Mouse (Mus musculus): Measurements from ENCODE around the gene Gm20388. TPM values are rescaled to one million over a fixed set of nuclear protein-coding genes. Genes with fewer than 3 reads are reported as not detected.
A peak's percentile ranks its signal among the peaks of the same experiment; 100 is the strongest.

Gm20388 gene
- polyA plus RNA-seq, 1 experiment, result 59.3 TPM

GRCm38 (mm10) chr8:121806126-121806525 is 1895.5 kb downstream of the Gm20388 start:
- TF ChIP-seq POLR2A (IDR thresholded peaks at IDR 0.05; ENCODE audit: borderline replicate concordance, extremely low read depth, insufficient read depth, insufficient read length, poor library complexity, severe bottlenecking) (no peak), CTCF (IDR thresholded peaks at IDR 0.05; ENCODE audit: borderline replicate concordance, extremely low read depth, insufficient read depth, insufficient read length) (no peak)
- DNase-seq (ENCODE audit: low read depth), result no peak

DNA sequence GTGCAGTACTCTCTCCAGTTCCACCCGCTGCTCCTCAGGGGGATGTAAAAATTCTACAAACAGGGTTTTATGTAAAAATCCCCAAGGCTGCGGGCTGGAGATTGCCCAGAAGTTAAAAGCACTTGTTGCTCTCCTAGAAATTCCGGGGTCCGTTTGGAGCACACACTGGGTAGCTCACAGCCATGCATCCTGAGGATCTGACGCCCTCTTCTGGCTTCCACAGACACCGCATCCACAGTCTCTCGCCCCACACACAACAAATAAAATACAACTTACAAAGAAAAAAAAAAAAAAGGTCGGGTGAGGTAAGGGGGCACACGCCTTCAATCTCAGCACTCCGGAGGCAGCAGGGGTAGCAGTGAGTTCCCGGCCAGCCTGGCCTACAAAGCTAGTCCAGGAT is 1897.4 kb downstream of the Gm20388 start:
- TF ChIP-seq POLR2A (IDR thresholded peaks at IDR 0.05; ENCODE audit: borderline replicate concordance, extremely low read depth, insufficient read depth, insufficient read length, poor library complexity, severe bottlenecking) (no peak), CTCF (IDR thresholded peaks at IDR 0.05; ENCODE audit: borderline replicate concordance, extremely low read depth, insufficient read depth, insufficient read length) (0 out of 2 replicates have a peak, but pooled peaks have one; percentile 23)
- DNase-seq (ENCODE audit: low read depth), result no peak

DNA sequence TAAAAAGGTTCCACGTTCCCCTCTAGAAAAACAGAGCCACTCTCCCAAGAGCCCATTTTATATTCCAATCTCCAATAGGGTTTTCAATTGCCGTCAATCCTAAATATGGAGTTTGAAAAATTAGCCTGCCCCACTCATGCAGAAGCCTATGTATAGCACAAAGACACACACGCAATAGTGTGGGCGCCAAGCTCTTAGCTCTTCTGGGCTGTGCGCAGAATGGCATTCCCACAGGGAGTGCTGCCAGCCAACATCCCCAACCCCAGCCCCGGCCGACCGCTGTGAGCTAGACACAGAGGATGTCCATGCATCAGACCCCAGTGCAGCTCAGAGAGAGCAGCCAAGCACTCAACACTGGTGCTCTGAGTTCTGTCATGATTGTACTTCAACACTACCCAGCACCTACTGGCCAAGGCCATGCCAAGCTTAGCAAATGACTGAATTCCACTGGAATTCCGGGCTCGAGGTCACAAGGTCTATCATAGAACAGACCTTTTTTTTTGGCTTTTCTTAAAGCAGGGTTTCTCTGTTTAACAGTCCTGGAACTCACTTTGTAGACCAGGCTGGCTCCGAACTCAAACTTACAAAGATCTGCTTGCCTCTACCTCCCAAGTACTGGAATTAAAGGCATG is 1899.0 kb downstream of the Gm20388 start:
- no peak for DNase-seq (ENCODE audit: low read depth)
- no peak for TF ChIP-seq CTCF (IDR thresholded peaks at IDR 0.05; ENCODE audit: borderline replicate concordance, extremely low read depth, insufficient read depth, insufficient read length)
- no peak for TF ChIP-seq POLR2A (IDR thresholded peaks at IDR 0.05; ENCODE audit: borderline replicate concordance, extremely low read depth, insufficient read depth, insufficient read length, poor library complexity, severe bottlenecking)

DNA sequence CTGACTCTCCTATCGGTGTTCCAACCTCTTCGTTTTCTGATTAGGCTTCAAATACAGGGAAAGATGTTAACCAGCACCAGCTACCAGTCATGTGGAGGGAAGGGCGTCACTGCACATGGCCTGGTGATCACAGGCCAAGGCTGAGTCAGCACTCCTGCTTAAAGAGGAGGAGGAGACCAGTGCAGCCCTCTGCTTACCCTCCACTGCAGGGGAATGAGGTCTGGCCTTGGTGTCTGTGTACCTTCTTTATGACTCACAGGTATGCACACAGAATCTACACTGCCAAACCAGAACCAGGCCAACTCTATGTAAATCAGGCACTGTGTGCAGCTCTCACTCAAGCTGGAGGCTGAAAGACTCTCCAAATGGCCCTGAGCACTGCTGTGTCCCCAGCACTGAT is 1900.9 kb downstream of the Gm20388 start:
- no peak for DNase-seq (ENCODE audit: low read depth)
- TF ChIP-seq POLR2A (IDR thresholded peaks at IDR 0.05; ENCODE audit: borderline replicate concordance, extremely low read depth, insufficient read depth, insufficient read length, poor library complexity, severe bottlenecking) (no peak), CTCF (IDR thresholded peaks at IDR 0.05; ENCODE audit: borderline replicate concordance, extremely low read depth, insufficient read depth, insufficient read length) (no peak)

GRCm38 (mm10) chr8:121811931-121812570 is 1901.4 kb downstream of the Gm20388 start:
- no peak for TF ChIP-seq POLR2A (IDR thresholded peaks at IDR 0.05; ENCODE audit: borderline replicate concordance, extremely low read depth, insufficient read depth, insufficient read length, poor library complexity, severe bottlenecking)
- TF ChIP-seq CTCF (IDR thresholded peaks at IDR 0.05; ENCODE audit: borderline replicate concordance, extremely low read depth, insufficient read depth, insufficient read length), result no peak
- DNase-seq (ENCODE audit: low read depth), result no peak

DNA sequence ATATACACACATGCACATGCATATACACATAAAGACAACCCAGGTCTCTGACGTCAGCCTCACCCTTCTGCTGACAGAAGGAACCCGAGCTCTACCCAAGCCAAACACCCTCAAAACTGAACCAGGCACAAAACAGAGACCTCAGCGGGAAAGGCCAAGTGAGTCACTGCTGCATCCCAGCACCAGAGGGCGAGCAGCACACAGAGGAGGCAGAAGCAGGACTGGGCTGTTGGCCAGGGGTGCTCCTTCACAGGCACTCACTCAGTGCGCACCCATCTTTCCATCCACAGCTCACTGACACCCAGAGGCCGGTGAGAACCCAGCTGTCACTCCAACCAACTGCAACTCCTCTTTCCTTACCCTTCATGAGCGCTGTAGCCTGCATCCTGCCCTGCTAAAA is 1907.6 kb downstream of the Gm20388 start:
- TF ChIP-seq POLR2A (IDR thresholded peaks at IDR 0.05; ENCODE audit: borderline replicate concordance, extremely low read depth, insufficient read depth, insufficient read length, poor library complexity, severe bottlenecking), result no peak
- no peak for TF ChIP-seq CTCF (IDR thresholded peaks at IDR 0.05; ENCODE audit: borderline replicate concordance, extremely low read depth, insufficient read depth, insufficient read length)

DNA sequence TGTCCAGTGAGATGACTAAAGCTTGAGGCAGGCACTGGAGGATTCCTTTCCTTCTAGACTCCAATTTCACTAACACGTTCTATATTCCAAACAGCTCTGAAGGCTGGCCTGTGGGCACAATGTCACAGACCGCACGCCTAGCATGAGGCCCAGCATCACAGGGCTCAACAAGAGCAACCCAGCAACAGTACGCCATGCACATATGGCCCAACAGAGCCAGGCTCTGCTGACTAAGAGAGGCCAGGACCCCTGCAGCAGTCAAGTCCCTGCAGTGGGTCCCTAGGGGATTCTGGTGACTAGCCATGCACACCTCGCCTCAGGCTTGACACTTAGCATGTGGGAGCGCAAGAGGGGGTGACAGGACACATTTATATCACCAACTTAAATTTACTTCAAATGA is 1910.2 kb downstream of the Gm20388 start:
- TF ChIP-seq POLR2A (IDR thresholded peaks at IDR 0.05; ENCODE audit: borderline replicate concordance, extremely low read depth, insufficient read depth, insufficient read length, poor library complexity, severe bottlenecking) (no peak), CTCF (IDR thresholded peaks at IDR 0.05; ENCODE audit: borderline replicate concordance, extremely low read depth, insufficient read depth, insufficient read length) (no peak)
- DNase-seq (ENCODE audit: low read depth), result no peak

More for the DNA sequence above, 1907.6 kb downstream of the Gm20388 start:
- DNase-seq (ENCODE audit: low read depth), result no peak

DNA sequence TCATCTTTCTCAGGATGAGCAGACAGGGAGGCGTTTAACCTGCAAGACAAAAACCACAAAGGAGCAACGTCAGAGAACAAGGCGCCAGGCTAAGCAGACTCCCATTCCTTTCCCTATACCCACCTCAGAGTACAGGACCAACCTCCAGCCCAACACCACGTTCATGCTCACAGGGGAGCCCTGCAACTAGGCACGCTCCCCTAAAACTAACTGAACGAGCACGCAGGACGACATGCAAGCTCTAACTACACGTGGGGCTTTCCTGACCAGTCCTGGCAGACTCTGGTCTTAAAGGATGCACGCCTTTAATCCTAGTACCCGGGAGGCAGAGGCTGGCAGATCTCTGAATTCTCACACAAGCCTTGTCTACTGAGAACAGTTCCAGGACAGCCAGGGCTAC is 1910.7 kb downstream of the Gm20388 start:
- TF ChIP-seq POLR2A (IDR thresholded peaks at IDR 0.05; ENCODE audit: borderline replicate concordance, extremely low read depth, insufficient read depth, insufficient read length, poor library complexity, severe bottlenecking) (no peak), CTCF (IDR thresholded peaks at IDR 0.05; ENCODE audit: borderline replicate concordance, extremely low read depth, insufficient read depth, insufficient read length) (no peak)
- no peak for DNase-seq (ENCODE audit: low read depth)

DNA sequence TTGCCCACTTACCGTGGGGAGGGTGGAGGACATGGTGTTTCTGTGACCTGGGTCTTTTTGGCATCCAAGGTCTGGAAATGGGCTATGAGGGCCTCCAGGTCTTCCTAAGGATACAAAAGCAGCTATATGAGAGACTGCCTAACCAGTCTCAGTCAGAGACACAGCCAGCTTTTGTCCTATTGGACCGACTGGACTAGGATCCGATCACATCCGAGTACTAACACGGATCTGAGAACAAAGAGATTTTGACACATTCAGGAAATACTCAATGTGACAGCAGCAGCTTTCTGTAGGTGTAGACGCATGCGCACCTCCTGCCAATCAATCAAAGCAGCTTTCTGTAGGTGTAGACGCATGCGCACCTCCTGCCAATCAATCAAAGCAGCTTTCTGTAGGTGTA is 1911.1 kb downstream of the Gm20388 start:
- no peak for TF ChIP-seq POLR2A (IDR thresholded peaks at IDR 0.05; ENCODE audit: borderline replicate concordance, extremely low read depth, insufficient read depth, insufficient read length, poor library complexity, severe bottlenecking)
- TF ChIP-seq CTCF (IDR thresholded peaks at IDR 0.05; ENCODE audit: borderline replicate concordance, extremely low read depth, insufficient read depth, insufficient read length), result no peak
- no peak for DNase-seq (ENCODE audit: low read depth)

DNA sequence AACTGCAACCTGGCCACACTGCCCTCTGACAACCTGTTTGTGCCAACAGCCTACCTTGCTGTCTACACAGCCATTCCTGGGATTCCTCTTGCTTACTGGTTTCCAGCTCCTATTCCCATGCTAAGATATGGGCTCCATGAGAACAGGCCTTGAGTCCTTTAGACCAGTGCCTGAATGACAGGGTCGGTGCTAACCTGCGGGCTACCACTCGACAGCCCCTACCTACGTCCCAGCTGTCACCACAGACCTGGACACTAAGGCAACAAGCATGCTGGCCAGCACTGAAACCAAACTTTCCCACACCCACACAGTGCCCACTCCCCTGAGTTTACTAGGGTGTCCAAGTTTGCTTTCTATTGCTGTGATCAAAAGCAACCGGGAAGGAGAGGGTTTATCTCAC is 1917.1 kb downstream of the Gm20388 start:
- no peak for DNase-seq (ENCODE audit: low read depth)
- TF ChIP-seq CTCF (IDR thresholded peaks at IDR 0.05; ENCODE audit: borderline replicate concordance, extremely low read depth, insufficient read depth, insufficient read length) (no peak), POLR2A (IDR thresholded peaks at IDR 0.05; ENCODE audit: borderline replicate concordance, extremely low read depth, insufficient read depth, insufficient read length, poor library complexity, severe bottlenecking) (no peak)

- DNase-seq (ENCODE audit: low read depth), result no peak
- TF ChIP-seq CTCF (IDR thresholded peaks at IDR 0.05; ENCODE audit: borderline replicate concordance, extremely low read depth, insufficient read depth, insufficient read length) (no peak), POLR2A (IDR thresholded peaks at IDR 0.05; ENCODE audit: borderline replicate concordance, extremely low read depth, insufficient read depth, insufficient read length, poor library complexity, severe bottlenecking) (no peak)
Measured at GRCm38 (mm10) chr8:121828376-121829023, 1917.9 kb downstream of the Gm20388 start.

Measured in brain, embryonic 14.5 days (tissue).